Mouse (Mus musculus) neural tube, embryonic 12.5 days (tissue): ENCODE measurements around the gene Kcnma1. TPM values are rescaled to one million over a fixed set of nuclear protein-coding genes. Genes with fewer than 3 reads are reported as not detected.

ENCODE experiments used
- ATAC-seq: fragments of 200-750 bp; cut with Nextera tagmentation; 2 replicates; pipeline ENCODE4 v1.8.0; 2017; ENCODE audit warnings: low read depth, mild to moderate bottlenecking, moderate TSS enrichment, moderate library complexity; ENCODE audit not compliant: low FRiP score
- H3K27ac ChIP-seq: fragments of 300-500 bp; sonication (generic); 2 replicates; pipeline ENCODE4 v1.5.1; 2016
- H3K27me3 ChIP-seq: fragments of 300-500 bp; sonication (generic); replicated peaks from 2 replicates; pipeline ENCODE4 v1.6.1; 2016; ENCODE audit warnings: mild to moderate bottlenecking
- H3K36me3 ChIP-seq: fragments of 300-500 bp; sonication (generic); 2 replicates; pipeline ENCODE4 v1.6.1; 2016; ENCODE audit warnings: mild to moderate bottlenecking
- H3K4me1 ChIP-seq: fragments of 300-500 bp; sonication (generic); 2 replicates; pipeline ENCODE4 v1.6.1; 2016
- H3K4me2 ChIP-seq: fragments of 300-500 bp; sonication (generic); replicated peaks from 2 replicates; pipeline ENCODE4 v1.6.1; 2016; ENCODE audit warnings: mild to moderate bottlenecking
- H3K4me3 ChIP-seq: fragments of 300-500 bp; sonication (generic); 2 replicates; pipeline ENCODE4 v1.5.1; 2016
- H3K9ac ChIP-seq: fragments of 300-500 bp; sonication (generic); 2 replicates; pipeline ENCODE4 v1.6.1; 2016; ENCODE audit warnings: mild to moderate bottlenecking
- H3K9me3 ChIP-seq: fragments of 300-500 bp; sonication (generic); 2 replicates; pipeline ENCODE4 v1.6.1; 2016; ENCODE audit warnings: mild to moderate bottlenecking
- WGBS: fragments of 180-500 bp; shearing (Covaris S2); methylation state at CpG from one replicate; pipeline ENCODE4 v1.1.7; 2016; 5-methylcytosine and 5-hydroxymethylcytosine counted together
- polyA plus RNA-seq: library from polyadenylated mRNA; unstranded; fragments of >200 nt; fragmentation: Nextera tagmentation; extraction: Ambion mirVana; gene quantifications from 2 replicates; pipeline ENCODE4 v1.2.1, GENCODE M21; 2016

Kcnma1 gene
- polyA plus RNA-seq, 1 experiment from 2014 or later: 6.5 TPM

GRCm38 (mm10) chr14:23563180-23563579 lies 451.1 kb downstream of the Kcnma1 start:
- Histone ChIP-seq H3K9me3 (no peaks in the 10 kb centered on the region), H3K27me3 (no peaks in the 10 kb centered on the region), H3K4me2 (no peak overlapping the region), H3K4me3 (no peak overlapping the region), H3K4me1 (no peaks in the 10 kb centered on the region), H3K36me3 (no peaks in the 10 kb centered on the region), H3K9ac (no peak overlapping the region), H3K27ac (no peak overlapping the region)
- 65% methylated on average over 2 of the region's 2 CpGs for WGBS
- no peak for ATAC-seq

GRCm38 (mm10) chr14:23555647-23556046 lies 458.6 kb downstream of the Kcnma1 start:
- H3K9me3 ChIP-seq: no peaks in the 10 kb centered on the region
- H3K4me3 ChIP-seq: no peak overlapping the region
- no peaks in the 10 kb centered on the region for H3K4me1 ChIP-seq
- H3K27me3 ChIP-seq: no peaks in the 10 kb centered on the region
- H3K27ac ChIP-seq: no peak overlapping the region
- H3K9ac ChIP-seq: no peak overlapping the region
- H3K4me2 ChIP-seq: no peak overlapping the region
- no peak for ATAC-seq
- 82% methylated on average over 2 of the region's 2 CpGs for WGBS
- H3K36me3 ChIP-seq: no peaks in the 10 kb centered on the region

GRCm38 (mm10) chr14:23552252-23552974 lies 461.9 kb downstream of the Kcnma1 start:
- Histone ChIP-seq H3K4me3 (no peak overlapping the region), H3K9ac (no peak overlapping the region), H3K27me3 (no peaks in the 10 kb centered on the region), H3K36me3 (no peaks in the 10 kb centered on the region), H3K4me2 (no peak overlapping the region), H3K9me3 (no peaks in the 10 kb centered on the region), H3K27ac (no peak overlapping the region), H3K4me1 (no peaks in the 10 kb centered on the region)
- no peak for ATAC-seq
- 47% methylated on average over 5 of the region's 5 CpGs for WGBS

GRCm38 (mm10) chr14:23550467-23550866 lies 463.8 kb downstream of the Kcnma1 start:
- Histone ChIP-seq H3K9me3 (no peaks in the 10 kb centered on the region), H3K27me3 (no peaks in the 10 kb centered on the region), H3K27ac (no peak overlapping the region), H3K9ac (no peak overlapping the region), H3K4me1 (no peaks in the 10 kb centered on the region), H3K4me2 (no peak overlapping the region), H3K4me3 (no peak overlapping the region), H3K36me3 (no peaks in the 10 kb centered on the region)
- 84% methylated on average over 3 of the region's 3 CpGs for WGBS
- ATAC-seq: no peak

- Histone ChIP-seq H3K4me2 (no peak overlapping the region), H3K4me3 (no peak overlapping the region), H3K36me3 (no peaks in the 10 kb centered on the region), H3K4me1 (no peaks in the 10 kb centered on the region), H3K9ac (no peak overlapping the region), H3K27me3 (no peaks in the 10 kb centered on the region), H3K9me3 (no peaks in the 10 kb centered on the region), H3K27ac (no peak overlapping the region)
- 85% methylated on average over 6 of the region's 6 CpGs for WGBS
- ATAC-seq: no peak
Observed at GRCm38 (mm10) chr14:23542131-23542530, 472.2 kb downstream of the Kcnma1 start.

- H3K27ac ChIP-seq: no peak overlapping the region
- H3K9ac ChIP-seq: no peak overlapping the region
- H3K4me1 ChIP-seq: no peaks in the 10 kb centered on the region
- no peaks in the 10 kb centered on the region for H3K27me3 ChIP-seq
- no peaks in the 10 kb centered on the region for H3K36me3 ChIP-seq
- H3K4me2 ChIP-seq: no peak overlapping the region
- H3K4me3 ChIP-seq: no peak overlapping the region
- H3K9me3 ChIP-seq: no peaks in the 10 kb centered on the region
- WGBS: 86% methylated on average over 3 of the region's 3 CpGs
- no peak for ATAC-seq
Observed at GRCm38 (mm10) chr14:23539621-23540020, 474.7 kb downstream of the Kcnma1 start.

- Histone ChIP-seq H3K9me3 (no peaks in the 10 kb centered on the region), H3K27me3 (no peaks in the 10 kb centered on the region), H3K36me3 (no peaks in the 10 kb centered on the region), H3K4me2 (no peak overlapping the region), H3K27ac (no peak overlapping the region), H3K4me1 (no peaks in the 10 kb centered on the region), H3K4me3 (no peak overlapping the region), H3K9ac (no peak overlapping the region)
- no peak for ATAC-seq
- WGBS: 88% methylated on average over 3 of the region's 3 CpGs
Observed at GRCm38 (mm10) chr14:23533346-23533745, 480.9 kb downstream of the Kcnma1 start.

GRCm38 (mm10) chr14:23531735-23532525 lies 482.4 kb downstream of the Kcnma1 start:
- no peaks in the 10 kb centered on the region for H3K36me3 ChIP-seq
- no peak overlapping the region for H3K27ac ChIP-seq
- H3K27me3 ChIP-seq: no peaks in the 10 kb centered on the region
- H3K9ac ChIP-seq: no peak overlapping the region
- no peaks in the 10 kb centered on the region for H3K4me1 ChIP-seq
- no peaks in the 10 kb centered on the region for H3K9me3 ChIP-seq
- no peak overlapping the region for H3K4me3 ChIP-seq
- H3K4me2 ChIP-seq: no peak overlapping the region
- 81% methylated on average over 8 of the region's 8 CpGs for WGBS
- no peak for ATAC-seq

GRCm38 (mm10) chr14:23529720-23530119 lies 484.6 kb downstream of the Kcnma1 start:
- Histone ChIP-seq H3K9ac (no peak overlapping the region), H3K4me3 (no peak overlapping the region), H3K9me3 (no peaks in the 10 kb centered on the region), H3K4me1 (no peaks in the 10 kb centered on the region), H3K27me3 (no peaks in the 10 kb centered on the region), H3K27ac (no peak overlapping the region), H3K36me3 (no peaks in the 10 kb centered on the region), H3K4me2 (no peak overlapping the region)
- WGBS: 11% methylated on average over 4 of the region's 4 CpGs
- no peak for ATAC-seq

GRCm38 (mm10) chr14:23529229-23529628 lies 485.1 kb downstream of the Kcnma1 start:
- H3K4me1 ChIP-seq: no peaks in the 10 kb centered on the region
- no peaks in the 10 kb centered on the region for H3K9me3 ChIP-seq
- H3K4me3 ChIP-seq: no peak overlapping the region
- no peak overlapping the region for H3K4me2 ChIP-seq
- ATAC-seq: no peak
- no peaks in the 10 kb centered on the region for H3K36me3 ChIP-seq
- H3K27me3 ChIP-seq: no peaks in the 10 kb centered on the region
- no peak overlapping the region for H3K9ac ChIP-seq
- no peak overlapping the region for H3K27ac ChIP-seq
- 69% methylated on average over 1 of the region's 1 CpGs for WGBS

GRCm38 (mm10) chr14:23525910-23526309 lies 488.4 kb downstream of the Kcnma1 start:
- ATAC-seq: no peak
- H3K4me1 ChIP-seq: 0 out of 2 replicates have a peak, but pooled peaks cover 3% of the 10 kb centered on the region
- no peak overlapping the region for H3K4me2 ChIP-seq
- H3K9me3 ChIP-seq: no peaks in the 10 kb centered on the region
- WGBS: 88% methylated on average over 1 of the region's 1 CpGs
- no peaks in the 10 kb centered on the region for H3K27me3 ChIP-seq
- no peak overlapping the region for H3K4me3 ChIP-seq
- H3K27ac ChIP-seq: no peak overlapping the region
- no peaks in the 10 kb centered on the region for H3K36me3 ChIP-seq
- no peak overlapping the region for H3K9ac ChIP-seq

- no peak for ATAC-seq
- Histone ChIP-seq H3K27ac (no peak overlapping the region), H3K4me1 (0 out of 2 replicates have a peak, but pooled peaks cover 3% of the 10 kb centered on the region), H3K4me3 (no peak overlapping the region), H3K36me3 (no peaks in the 10 kb centered on the region), H3K27me3 (no peaks in the 10 kb centered on the region), H3K4me2 (no peak overlapping the region), H3K9me3 (no peaks in the 10 kb centered on the region), H3K9ac (no peak overlapping the region)
- 76% methylated on average over 6 of the region's 6 CpGs for WGBS
Observed at GRCm38 (mm10) chr14:23523825-23524491, 490.3 kb downstream of the Kcnma1 start.
